Mouse (Mus musculus) limb, embryonic 13.5 days (tissue): ENCODE results near the gene Ubiad1. TPM values are rescaled to one million over a fixed set of nuclear protein-coding genes. Genes with fewer than 3 reads are reported as not detected.

Experiments used
- ATAC-seq: fragments of 200-750 bp; cut with Nextera tagmentation; 2 replicates; pipeline ENCODE4 v1.8.0; 2017; ENCODE audit warnings: low read depth, moderate number of reproducible peaks, moderate TSS enrichment; ENCODE audit not compliant: low FRiP score
- H3K27ac ChIP-seq: fragments of 300-500 bp; sonication (generic); 2 replicates; pipeline ENCODE4 v1.5.1; 2015; ENCODE audit warnings: inconsistent platforms, mild to moderate bottlenecking, moderate library complexity
- H3K27me3 ChIP-seq: fragments of 300-500 bp; sonication (generic); 2 replicates; pipeline ENCODE4 v1.6.1; 2015; ENCODE audit warnings: mild to moderate bottlenecking, inconsistent platforms
- H3K36me3 ChIP-seq: fragments of 300-500 bp; sonication (generic); 2 replicates; pipeline ENCODE4 v1.6.1; 2015; ENCODE audit warnings: inconsistent platforms, mild to moderate bottlenecking, moderate library complexity
- H3K4me1 ChIP-seq: fragments of 300-500 bp; sonication (generic); 2 replicates; pipeline ENCODE4 v1.6.1; 2015; ENCODE audit warnings: inconsistent platforms
- H3K4me2 ChIP-seq: fragments of 300-500 bp; sonication (generic); replicated peaks from 2 replicates; pipeline ENCODE4 v1.6.1; 2015; ENCODE audit warnings: inconsistent platforms, mild to moderate bottlenecking, moderate library complexity
- H3K4me3 ChIP-seq: fragments of 300-500 bp; sonication (generic); 2 replicates; pipeline ENCODE4 v1.5.1; 2015; ENCODE audit warnings: moderate library complexity, mild to moderate bottlenecking, inconsistent platforms
- H3K9ac ChIP-seq: fragments of 300-500 bp; sonication (generic); 2 replicates; pipeline ENCODE4 v1.6.1; 2015; ENCODE audit warnings: mild to moderate bottlenecking, inconsistent platforms
- H3K9me3 ChIP-seq: fragments of 300-500 bp; sonication (generic); 2 replicates; pipeline ENCODE4 v1.6.1; 2016; ENCODE audit warnings: inconsistent platforms
- WGBS: fragments of 180-500 bp; shearing (Covaris S2); methylation state at CpG from one replicate; pipeline ENCODE4 v1.1.7; 2015; 5-methylcytosine and 5-hydroxymethylcytosine counted together
- polyA plus RNA-seq: library from polyadenylated mRNA; unstranded; fragments of >200 nt; fragmentation: Nextera tagmentation; extraction: Ambion mirVana; gene quantifications from 2 replicates; pipeline ENCODE4 v1.2.1, GENCODE M21; 2015

Gene Ubiad1
- polyA plus RNA-seq, 1 experiment from 2014 or later: 23.1 TPM

- no peak overlapping the region for H3K4me3 ChIP-seq
- no peaks in the 10 kb centered on the region for H3K36me3 ChIP-seq
- H3K27me3 ChIP-seq: peaks cover 6% of the 10 kb centered on the region; the same call in 1 of the 2 replicates
- H3K9ac ChIP-seq: no peak overlapping the region
- WGBS: 18% methylated on average over 6 of the region's 6 CpGs
- H3K4me2 ChIP-seq: no peak overlapping the region
- ATAC-seq: no peak
- no peaks in the 10 kb centered on the region for H3K4me1 ChIP-seq
- no peaks in the 10 kb centered on the region for H3K9me3 ChIP-seq
- no peak overlapping the region for H3K27ac ChIP-seq
Measured at GRCm38 (mm10) chr4:148395875-148396274, 48.7 kb downstream of the Ubiad1 start.

- Histone ChIP-seq H3K4me1 (no peaks in the 10 kb centered on the region), H3K9ac (no peak overlapping the region), H3K36me3 (no peaks in the 10 kb centered on the region), H3K27me3 (0 out of 2 replicates have a peak, but pooled peaks cover 2% of the 10 kb centered on the region), H3K4me3 (no peak overlapping the region), H3K9me3 (no peaks in the 10 kb centered on the region), H3K4me2 (no peak overlapping the region), H3K27ac (no peak overlapping the region)
- ATAC-seq: no peak
- WGBS: 15% methylated on average over 7 of the region's 7 CpGs
Measured at GRCm38 (mm10) chr4:148395198-148395597, 49.4 kb downstream of the Ubiad1 start.

- Histone ChIP-seq H3K9ac (no peak overlapping the region), H3K4me2 (no peak overlapping the region), H3K27ac (no peak overlapping the region), H3K36me3 (no peaks in the 10 kb centered on the region), H3K4me1 (no peaks in the 10 kb centered on the region), H3K27me3 (no peaks in the 10 kb centered on the region), H3K9me3 (no peaks in the 10 kb centered on the region), H3K4me3 (no peak overlapping the region)
- ATAC-seq: no peak
- 74% methylated on average over 21 of the region's 21 CpGs for WGBS
Measured at GRCm38 (mm10) chr4:148391714-148392310, 52.8 kb downstream of the Ubiad1 start.

GRCm38 (mm10) chr4:148389635-148390034, 54.9 kb downstream of the Ubiad1 start:
- no peaks in the 10 kb centered on the region for H3K9me3 ChIP-seq
- no peak overlapping the region for H3K9ac ChIP-seq
- no peak overlapping the region for H3K4me2 ChIP-seq
- H3K4me1 ChIP-seq: peaks cover 3% of the 10 kb centered on the region; the same call in 1 of the 2 replicates
- no peaks in the 10 kb centered on the region for H3K36me3 ChIP-seq
- 36% methylated on average over 7 of the region's 7 CpGs for WGBS
- no peak for ATAC-seq
- no peak overlapping the region for H3K27ac ChIP-seq
- no peaks in the 10 kb centered on the region for H3K27me3 ChIP-seq
- H3K4me3 ChIP-seq: no peak overlapping the region

GRCm38 (mm10) chr4:148389047-148389446, 55.5 kb downstream of the Ubiad1 start:
- H3K9me3 ChIP-seq: no peaks in the 10 kb centered on the region
- no peak for ATAC-seq
- no peaks in the 10 kb centered on the region for H3K36me3 ChIP-seq
- H3K27me3 ChIP-seq: no peaks in the 10 kb centered on the region
- H3K4me3 ChIP-seq: no peak overlapping the region
- H3K9ac ChIP-seq: no peak overlapping the region
- WGBS: 70% methylated on average over 6 of the region's 6 CpGs
- no peak overlapping the region for H3K27ac ChIP-seq
- H3K4me2 ChIP-seq: no peak overlapping the region
- H3K4me1 ChIP-seq: peaks cover 9% of the 10 kb centered on the region; the same call in 1 of the 2 replicates

- Histone ChIP-seq H3K4me1 (peaks cover 10% of the 10 kb centered on the region; the same call in 1 of the 2 replicates), H3K4me2 (no peak overlapping the region), H3K4me3 (no peak overlapping the region), H3K9ac (no peak overlapping the region), H3K27ac (no peak overlapping the region), H3K9me3 (no peaks in the 10 kb centered on the region), H3K27me3 (no peaks in the 10 kb centered on the region), H3K36me3 (no peaks in the 10 kb centered on the region)
- ATAC-seq: no peak
- WGBS: 83% methylated on average over 7 of the region's 7 CpGs
Measured at GRCm38 (mm10) chr4:148385269-148385668, 59.3 kb downstream of the Ubiad1 start.

Other genes with a start within 250 kb of the Ubiad1 start
- 0.13 and 0.32 TPM in 2 replicates for gene Disp3, start 156.8 kb downstream of the Ubiad1 start, polyA plus RNA-seq
- 15.8 and 16.5 TPM in 2 replicates for gene Mtor, start 3.8 kb upstream of the Ubiad1 start, polyA plus RNA-seq
- 1.3 and 2.0 TPM in 2 replicates for gene Angptl7, start 55.7 kb upstream of the Ubiad1 start, polyA plus RNA-seq
- 103 TPM in 2 replicates for gene Exosc10, start 113.7 kb upstream of the Ubiad1 start, polyA plus RNA-seq
- gene Srm, start 146.7 kb upstream of the Ubiad1 start, polyA plus RNA-seq: 216 and 223 TPM in 2 replicates
- 0.15 and 0.27 TPM in 2 replicates for gene Masp2, start 157.8 kb upstream of the Ubiad1 start, polyA plus RNA-seq
- gene Tardbp, start 182.2 kb upstream of the Ubiad1 start, polyA plus RNA-seq: 346 and 363 TPM in 2 replicates
- gene Gm572, start 198.5 kb upstream of the Ubiad1 start, polyA plus RNA-seq: not detected in 2 replicates